In genomic region chr14:34201231-34202035, GRCm38 (mm10) we compare ENCODE assay signal across 7 mouse cellular contexts. TPM values are rescaled to one million over a fixed set of nuclear protein-coding genes. Genes with fewer than 3 reads are reported as not detected.
DNase-seq lines count a peak whose midpoint lies in the region; ATAC-seq and TF ChIP-seq lines count a peak whose summit lies in the region.

Gene Gprin2, minus strand, starts transcription at chr14:34201653.

- H3K27ac ChIP-seq in spleen, adult 2 months (ENCODE audit: insufficient read depth, low read length) = no peak within 1 kb of the TSS
- H3K27ac ChIP-seq in heart, embryonic 16.5 days (ENCODE audit: low read length) = no peak within 1 kb of the TSS
- no peak within 1 kb of the TSS for H3K27ac ChIP-seq in stomach, embryonic 14.5 days (ENCODE audit: low read length)

- no peaks in the 10 kb centered on the region for H3K9me3 ChIP-seq in heart, embryonic 16.5 days (replicated peaks; ENCODE audit: control insufficient read depth, low read length)
- no peaks in the 10 kb centered on the region for H3K9me3 ChIP-seq in stomach, embryonic 14.5 days (ENCODE audit: control insufficient read depth, low read depth, low read length)

- 0 out of 2 replicates have a peak, but pooled peaks cover 5% of the 10 kb centered on the region for H3K27me3 ChIP-seq in spleen, adult 2 months (ENCODE audit: control insufficient read depth, insufficient read depth, low read length)
- H3K27me3 ChIP-seq in heart, embryonic 16.5 days (ENCODE audit: control insufficient read depth, insufficient read depth, low read length) = peaks cover 8% of the 10 kb centered on the region
- no peaks in the 10 kb centered on the region for H3K27me3 ChIP-seq in stomach, embryonic 14.5 days (ENCODE audit: control insufficient read depth, insufficient read depth, low read length)

- TF ChIP-seq CTCF in spleen, adult 2 months (IDR thresholded peaks at IDR 0.05; ENCODE audit: extremely low read depth, insufficient read depth, insufficient read length, insufficient replicate concordance) = no peak

- no peak for DNase-seq in spleen, adult 2 months (ENCODE audit: low read depth in 1 of 2, low spot score in 2 of 2)
- DNase-seq in spleen, adult 12 weeks (ENCODE audit: low spot score) = no peak
- DNase-seq in cerebellum, postnatal 10 days = peak; percentile 79 to 81
- peak; percentile 38 for DNase-seq in kidney, postnatal 14 days

- peak; percentile 30; the same call in 1 of the 2 replicates for ATAC-seq in heart, embryonic 16.5 days (replicated peaks; ENCODE audit: extremely low read depth, insufficient read depth, low FRiP score)
- ATAC-seq in megakaryocyte progenitor cell, adult 5-6 weeks (replicated peaks; ENCODE audit: poor library complexity) = peak; percentile 77
- peak; percentile 64 for ATAC-seq in stomach, embryonic 14.5 days (ENCODE audit: insufficient number of reproducible peaks, insufficient read depth, low FRiP score, low read depth)

- no peaks in the 10 kb centered on the region for H3K36me3 ChIP-seq in spleen, adult 2 months (ENCODE audit: control insufficient read depth, insufficient read depth, low read length)
- no peaks in the 10 kb centered on the region for H3K36me3 ChIP-seq in heart, embryonic 16.5 days (ENCODE audit: control insufficient read depth, insufficient read depth)
- no peaks in the 10 kb centered on the region for H3K36me3 ChIP-seq in stomach, embryonic 14.5 days (ENCODE audit: control insufficient read depth, insufficient read depth, low read length)

- peak within 1 kb of the TSS; percentile 73 for H3K9ac ChIP-seq in heart, embryonic 16.5 days (ENCODE audit: low read length)
- peak within 1 kb of the TSS; percentile 42 for H3K9ac ChIP-seq in stomach, embryonic 14.5 days (replicated peaks; ENCODE audit: low read depth, low read length)

- H3K4me1 ChIP-seq in spleen, adult 2 months (ENCODE audit: control insufficient read depth, insufficient read depth, insufficient read length) = peaks cover 4% of the 10 kb centered on the region; the same call in 1 of the 2 replicates
- H3K4me1 ChIP-seq in heart, embryonic 16.5 days (ENCODE audit: control insufficient read depth, insufficient read depth, low read length) = no peaks in the 10 kb centered on the region
- 0 out of 2 replicates have a peak, but pooled peaks cover 3% of the 10 kb centered on the region for H3K4me1 ChIP-seq in stomach, embryonic 14.5 days (ENCODE audit: control insufficient read depth, insufficient read depth, low read length)

- peak within 1 kb of the TSS; percentile 90 for H3K4me2 ChIP-seq in heart, embryonic 16.5 days (ENCODE audit: low read depth, low read length)
- H3K4me2 ChIP-seq in stomach, embryonic 14.5 days (replicated peaks; ENCODE audit: low read depth, low read length) = peak within 1 kb of the TSS; percentile 77

- TF ChIP-seq POLR2A in spleen, adult 2 months (IDR thresholded peaks at IDR 0.05; ENCODE audit: low read depth, low read length) = no peak

- peak within 1 kb of the TSS; percentile 37; the same call in 1 of the 2 replicates for H3K4me3 ChIP-seq in spleen, adult 2 months (ENCODE audit: extremely low read depth, insufficient read depth, insufficient read length)
- H3K4me3 ChIP-seq in heart, embryonic 16.5 days (ENCODE audit: low read length) = peak within 1 kb of the TSS; percentile 67
- peak within 1 kb of the TSS; percentile 66 for H3K4me3 ChIP-seq in stomach, embryonic 14.5 days (ENCODE audit: low read depth, low read length)

- WGBS in spleen, adult 2 months = 16% methylated on average over 39 of the region's 52 CpGs
- WGBS in heart, embryonic 16.5 days = 4% methylated on average over 42 of the region's 52 CpGs
- 4% methylated on average over 44 of the region's 52 CpGs for WGBS in stomach, embryonic 14.5 days

RNA-seq across cellular contexts. Expression of gene Gprin2, which starts in this region (rescaled TPM):
- 0.04 and 0.09 TPM in 2 replicates for polyA plus RNA-seq in spleen, adult 2 months (2012; rRNA removed)
- polyA plus RNA-seq in heart, embryonic 16.5 days (2015; fragmentation: Nextera tagmentation; extraction: Ambion mirVana) = 0.11 and 0.14 TPM in 2 replicates
- not detected in 2 replicates for total RNA-seq in megakaryocyte progenitor cell, adult 5-6 weeks (2015)
- not detected in 2 replicates for total RNA-seq in megakaryocyte progenitor cell, adult 5-6 weeks (2017)
- polyA plus RNA-seq in stomach, embryonic 14.5 days (2014; fragmentation: Nextera tagmentation; extraction: Ambion mirVana) = 0.29 and 0.32 TPM in 2 replicates

Comparison
In these comparisons a context has a peak if more than half of its experiments do, and no peak if none do; other contexts are left out.
1. Peak in ATAC-seq, H3K4me3 ChIP-seq, H3K9ac ChIP-seq and H3K4me2 ChIP-seq in heart, embryonic 16.5 days; RNA of the gene not detected or under 1 TPM.
2. Peak in ATAC-seq in megakaryocyte progenitor cell, adult 5-6 weeks; RNA of the gene not detected or under 1 TPM.
3. Peak in ATAC-seq, H3K4me3 ChIP-seq, H3K9ac ChIP-seq and H3K4me2 ChIP-seq in stomach, embryonic 14.5 days; RNA of the gene not detected or under 1 TPM.
4. DNase-seq: peak in cerebellum, postnatal 10 days (2 of 2) and kidney, postnatal 14 days (single experiment); none in spleen, adult 2 months (0 of 2) and spleen, adult 12 weeks (single experiment).
5. Peak in every context shown above with its lines, with median percentiles within 50 percentile points of each other: H3K4me3 ChIP-seq and ATAC-seq.